In genomic region chr7:128304907-128305306, GRCm38 (mm10) we compare ENCODE assay signal across 9 mouse cellular contexts. TPM values are rescaled to one million over a fixed set of nuclear protein-coding genes. Genes with fewer than 3 reads are reported as not detected.
DNase-seq lines count a peak whose midpoint lies in the region; ATAC-seq and TF ChIP-seq lines count a peak whose summit lies in the region.
"Had no signal": no experiment of that assay in that cellular context is flagged by ENCODE, and none has a peak within 500 bp of the region (broad histone marks: within the 10 kb centered on the region; RNA-seq: fewer than 3 reads in every experiment).

No protein-coding gene starts in this region.

- H3K4me2 ChIP-seq in intestine, embryonic 15.5 days (replicated peaks): no peak overlapping the region
- H3K4me2 ChIP-seq in stomach, embryonic 15.5 days: no peak overlapping the region
- H3K4me2 ChIP-seq: midbrain, embryonic 12.5 days had no signal

- H3K9me3 ChIP-seq in intestine, embryonic 15.5 days: no peaks in the 10 kb centered on the region
- no peaks in the 10 kb centered on the region for H3K9me3 ChIP-seq in stomach, embryonic 15.5 days
- H3K9me3 ChIP-seq: midbrain, embryonic 12.5 days had no signal

- WGBS in intestine, embryonic 15.5 days: under 1% methylated on average over 5 of the region's 5 CpGs
- 6% methylated on average over 5 of the region's 5 CpGs for WGBS in lung, adult 2 months
- 0% methylated on average over 5 of the region's 5 CpGs for WGBS in stomach, embryonic 15.5 days

- H3K9ac ChIP-seq in intestine, embryonic 15.5 days: no peak overlapping the region
- no peak overlapping the region for H3K9ac ChIP-seq in stomach, embryonic 15.5 days
- H3K9ac ChIP-seq: midbrain, embryonic 12.5 days had no signal

- peak; percentile 48 for TF ChIP-seq CTCF in bone marrow macrophage, adult 2 months (IDR thresholded peaks at IDR 0.05; ENCODE audit: low read depth, low read length)
- TF ChIP-seq CTCF in lung, adult 2 months (IDR thresholded peaks at IDR 0.05; ENCODE audit: insufficient read depth, low read length): peak; percentile 69

- no peak overlapping the region for H3K4me3 ChIP-seq in bone marrow macrophage, adult 2 months (ENCODE audit: insufficient read depth, low read length)
- no peak overlapping the region for H3K4me3 ChIP-seq in intestine, embryonic 15.5 days (replicated peaks)
- H3K4me3 ChIP-seq in lung, adult 2 months (replicated peaks; ENCODE audit: extremely low read depth, low read depth, low read length): no peak overlapping the region
- no peak overlapping the region for H3K4me3 ChIP-seq in stomach, embryonic 15.5 days (replicated peaks)
- H3K4me3 ChIP-seq: midbrain, embryonic 12.5 days had no signal

- DNase-seq in CD4-positive, CD25-positive, alpha-beta regulatory T cell, adult 2 months (ENCODE audit: low read depth, low spot score): peak; percentile 34
- peak; percentile 27 for DNase-seq in layer of hippocampus, adult 11-12 months (ENCODE audit: low spot score)
- DNase-seq in layer of hippocampus, adult 9-10 months (ENCODE audit: low spot score): no peak
- DNase-seq in lung, adult 2 months: no peak

- ATAC-seq in CD4-positive, CD25-positive, alpha-beta regulatory T cell, adult 4 months: no peak
- peak; percentile 72 for ATAC-seq in intestine, embryonic 15.5 days
- peak; percentile 76; the same call in 1 of the 2 replicates for ATAC-seq in stomach, embryonic 15.5 days (ENCODE audit: insufficient read depth, low FRiP score, low read depth)

- H3K27ac ChIP-seq in bone marrow macrophage, adult 2 months (ENCODE audit: insufficient read depth, low read depth, low read length): no peak overlapping the region
- 0 out of 2 replicates have a peak overlapping the region, but pooled peaks have one; percentile 7 for H3K27ac ChIP-seq in intestine, embryonic 15.5 days
- H3K27ac ChIP-seq in stomach, embryonic 15.5 days: peak overlapping the region; percentile 33; the same call in 1 of the 2 replicates
- H3K27ac ChIP-seq: midbrain, embryonic 12.5 days had no signal

- no peaks in the 10 kb centered on the region for H3K27me3 ChIP-seq in intestine, embryonic 15.5 days (replicated peaks)
- H3K27me3 ChIP-seq in stomach, embryonic 15.5 days (replicated peaks): no peaks in the 10 kb centered on the region

- no peaks in the 10 kb centered on the region for H3K36me3 ChIP-seq in intestine, embryonic 15.5 days
- H3K36me3 ChIP-seq in stomach, embryonic 15.5 days: no peaks in the 10 kb centered on the region
- H3K36me3 ChIP-seq: midbrain, embryonic 12.5 days had no signal

- H3K4me1 ChIP-seq in bone marrow macrophage, adult 2 months (ENCODE audit: control insufficient read depth, insufficient read depth, low read length): peaks cover 9% of the 10 kb centered on the region
- peaks cover 9% of the 10 kb centered on the region for H3K4me1 ChIP-seq in intestine, embryonic 15.5 days (replicated peaks)
- H3K4me1 ChIP-seq in lung, adult 2 months (ENCODE audit: control insufficient read depth, insufficient read depth, low read length): peaks cover 6% of the 10 kb centered on the region; the same call in 1 of the 2 replicates
- H3K4me1 ChIP-seq in stomach, embryonic 15.5 days: peaks cover 3% of the 10 kb centered on the region; the same call in 1 of the 2 replicates
- H3K4me1 ChIP-seq: midbrain, embryonic 12.5 days had no signal

- TF ChIP-seq POLR2A in bone marrow macrophage, adult 2 months (IDR thresholded peaks at IDR 0.05; ENCODE audit: borderline replicate concordance, low read depth, low read length): no peak
- no peak for TF ChIP-seq POLR2A in lung, adult 2 months (IDR thresholded peaks at IDR 0.05; ENCODE audit: borderline replicate concordance, extremely low read depth, low read depth, low read length)

RNA-seq across cellular contexts. Expression of gene BC017158, which starts 6.9 kb away (rescaled TPM):
- 10 to 100 TPM in 1 of 2 experiments, 1 to 10 TPM in 1; 7.2 to 10.5 TPM for polyA plus RNA-seq in CD4-positive, CD25-positive, alpha-beta regulatory T cell, adult 4 months (2017; shearing (Covaris generic))
- polyA plus RNA-seq in bone marrow macrophage, adult 2 months (2012; ENCODE audit: insufficient read depth, insufficient read length, missing spikeins): 16.7 and 18.4 TPM in 2 replicates
- 43.0 and 51.0 TPM in 2 replicates for polyA plus RNA-seq in intestine, embryonic 15.5 days (2015; fragmentation: Nextera tagmentation; extraction: Ambion mirVana)
- 59.4 and 59.9 TPM in 2 replicates for polyA plus RNA-seq in lung, adult 2 months (2012; rRNA removed)
- 34.7 and 40.3 TPM in 2 replicates for polyA plus RNA-seq in stomach, embryonic 15.5 days (2015; fragmentation: Nextera tagmentation; extraction: Ambion mirVana)

RNA-seq across cellular contexts. Expression of gene Slc5a2, which starts 39.5 kb away (rescaled TPM):
- under 1 TPM in 1 of 2 experiments, not detected in 1; 0.98 TPM for polyA plus RNA-seq in CD4-positive, CD25-positive, alpha-beta regulatory T cell, adult 4 months (2017; shearing (Covaris generic))
- not detected in 2 replicates for polyA plus RNA-seq in bone marrow macrophage, adult 2 months (2012; ENCODE audit: insufficient read depth, insufficient read length, missing spikeins)
- polyA plus RNA-seq in intestine, embryonic 15.5 days (2015; fragmentation: Nextera tagmentation; extraction: Ambion mirVana): 0.20 and 0.24 TPM in 2 replicates
- 0.09 and 0.24 TPM in 2 replicates for polyA plus RNA-seq in lung, adult 2 months (2012; rRNA removed)
- polyA plus RNA-seq in stomach, embryonic 15.5 days (2015; fragmentation: Nextera tagmentation; extraction: Ambion mirVana): 0.57 and 1.1 TPM in 2 replicates
- polyA plus RNA-seq: midbrain, embryonic 12.5 days had no signal

RNA-seq across cellular contexts. Expression of gene Tgfb1i1, which starts 58.3 kb away (rescaled TPM):
- 1 to 10 TPM; 1.2 to 1.8 TPM for polyA plus RNA-seq in CD4-positive, CD25-positive, alpha-beta regulatory T cell, adult 4 months (2017; shearing (Covaris generic))
- 1.2 and 1.7 TPM in 2 replicates for polyA plus RNA-seq in bone marrow macrophage, adult 2 months (2012; ENCODE audit: insufficient read depth, insufficient read length, missing spikeins)
- polyA plus RNA-seq in intestine, embryonic 15.5 days (2015; fragmentation: Nextera tagmentation; extraction: Ambion mirVana): 160 and 163 TPM in 2 replicates
- polyA plus RNA-seq in lung, adult 2 months (2012; rRNA removed): 131 and 150 TPM in 2 replicates
- 184 and 204 TPM in 2 replicates for polyA plus RNA-seq in stomach, embryonic 15.5 days (2015; fragmentation: Nextera tagmentation; extraction: Ambion mirVana)

Comparison
In these comparisons a context has a peak if more than half of its experiments do, and no peak if none do; other contexts are left out.
1. DNase-seq: peak in CD4-positive, CD25-positive, alpha-beta regulatory T cell, adult 2 months (single experiment) and layer of hippocampus, adult 11-12 months (single experiment); none in layer of hippocampus, adult 9-10 months (single experiment) and lung, adult 2 months (single experiment).
2. RNA of gene Tgfb1i1, which starts 58.3 kb away (polyA plus RNA-seq): 184 to 204 TPM in stomach, embryonic 15.5 days, 160 to 163 TPM in intestine, embryonic 15.5 days and 131 to 150 TPM in lung, adult 2 months; 1.2 to 1.8 TPM in CD4-positive, CD25-positive, alpha-beta regulatory T cell, adult 4 months and 1.2 to 1.7 TPM in bone marrow macrophage, adult 2 months; every median in the first group is over 10 times any median in the second.